Mouse (Mus musculus): ENCODE measurements around the gene Mcu.

Mcu gene

DNA sequence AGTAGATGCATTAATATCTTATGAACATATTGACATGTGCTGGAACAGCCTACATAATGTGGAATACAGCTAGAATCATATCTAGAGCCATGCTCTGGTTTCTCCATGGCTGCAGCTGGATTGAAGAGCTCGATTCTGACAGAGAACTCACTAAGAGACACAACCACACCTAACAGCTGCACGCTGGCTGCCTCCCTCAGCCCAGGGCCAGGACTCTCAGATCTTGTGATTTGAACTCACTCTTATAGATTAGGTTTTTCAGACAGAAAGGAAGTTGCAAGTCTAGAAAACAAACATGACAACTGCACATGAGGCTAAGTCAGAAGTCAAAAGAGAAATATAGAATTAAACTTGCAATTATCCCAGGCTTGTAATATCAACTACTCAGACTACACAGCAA is 45.7 kb downstream of the Mcu start:
- in situ Hi-C loops (cut with MboI, MseI), result no loop called here

DNA sequence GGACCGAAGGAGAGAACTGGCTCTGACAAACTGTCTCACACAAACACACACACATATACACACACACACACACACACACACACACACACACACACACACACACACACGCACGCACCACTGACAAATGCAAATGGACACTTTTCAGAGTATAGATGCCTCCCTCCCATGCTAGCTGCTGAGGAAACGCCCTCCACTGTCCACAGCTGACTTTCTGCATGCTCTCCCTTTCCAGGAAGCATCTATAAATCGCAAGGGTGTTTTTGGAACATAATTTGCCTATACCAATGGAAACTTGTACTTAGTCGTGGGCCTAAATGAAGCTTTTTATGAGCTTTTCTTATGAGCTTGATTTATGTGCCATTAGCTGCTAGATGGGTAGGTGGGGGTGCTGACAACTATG is 46.1 kb downstream of the Mcu start:
- in situ Hi-C loops (cut with MboI, MseI), result no loop called here

DNA sequence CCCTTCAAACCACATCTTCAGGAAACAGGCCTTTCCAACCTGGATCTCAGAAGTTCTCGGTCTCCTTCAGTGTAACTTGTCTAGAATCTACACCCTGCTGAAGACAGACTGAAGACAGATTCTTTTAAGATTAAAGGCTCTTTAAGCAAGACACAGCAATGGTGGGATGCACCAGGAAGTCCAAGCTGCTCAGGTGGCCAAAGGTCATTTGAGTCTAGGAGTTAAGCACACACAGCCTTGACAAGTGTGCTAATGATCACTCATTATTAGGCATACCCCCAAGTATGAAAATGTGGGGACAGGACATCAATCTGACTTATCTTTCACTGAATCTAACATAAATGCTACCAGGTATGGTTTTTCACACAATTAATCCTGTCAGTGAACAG is 47.0 kb downstream of the Mcu start:
- in situ Hi-C loops (cut with MboI, MseI), result no loop called here

DNA sequence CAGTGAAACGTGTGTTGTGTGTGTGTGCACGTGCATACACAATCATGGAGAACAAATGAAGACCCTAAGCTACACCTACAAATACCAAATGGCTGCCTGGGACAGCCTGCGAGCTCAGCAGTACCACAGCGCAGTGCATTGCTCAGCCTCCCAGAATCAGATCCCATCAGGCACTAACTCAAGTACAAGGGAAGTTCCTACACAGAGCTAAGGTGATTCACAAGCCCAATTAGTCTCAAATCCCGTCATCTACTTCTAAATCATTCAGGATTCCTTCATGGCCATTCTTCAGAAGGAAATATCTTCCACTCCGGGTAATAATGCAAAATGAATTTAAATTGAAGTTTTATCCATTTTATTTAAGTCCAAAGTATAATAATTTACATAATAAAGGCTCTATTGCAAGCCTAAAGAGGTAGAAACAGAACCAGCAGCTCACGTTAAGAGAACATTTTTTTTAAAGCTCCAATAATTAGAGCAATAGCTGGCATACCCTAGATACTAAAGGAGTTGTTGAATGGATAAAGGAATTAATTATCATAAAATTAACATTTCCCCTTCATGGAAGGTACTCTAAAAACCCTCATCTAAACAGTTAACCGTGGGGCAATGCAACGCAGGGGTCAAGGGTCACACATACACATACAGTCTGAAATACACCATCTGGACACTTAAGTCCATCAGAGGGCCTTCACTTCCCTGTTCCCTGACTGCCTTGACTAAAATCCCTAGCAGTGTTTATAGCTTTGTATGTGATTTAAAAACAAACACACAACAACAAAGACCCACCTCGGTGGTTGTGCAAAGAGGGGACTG is 47.6 kb downstream of the Mcu start:
- in situ Hi-C loops (cut with MboI, MseI), result no loop called here

DNA sequence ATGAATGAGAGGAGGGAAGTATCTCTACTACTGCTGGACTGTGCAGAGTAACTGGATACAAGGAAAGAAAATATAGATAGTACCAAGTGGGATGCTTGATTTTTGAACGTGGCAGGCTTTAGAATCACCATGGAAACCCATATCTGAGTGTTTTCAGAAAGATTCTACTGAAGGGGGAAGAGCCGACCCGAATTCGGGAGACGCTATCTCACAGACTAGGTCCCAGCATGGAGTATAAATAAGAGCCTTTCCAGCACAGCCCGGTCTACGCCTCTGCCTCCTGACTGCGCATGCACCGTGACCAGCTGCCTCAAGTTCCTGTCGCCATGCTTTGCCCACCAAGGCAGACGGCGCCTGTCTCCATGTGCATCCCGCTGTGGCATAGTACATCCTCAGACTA is 49.5 kb downstream of the Mcu start:
- in situ Hi-C loops (cut with MboI, MseI), result no loop called here

DNA sequence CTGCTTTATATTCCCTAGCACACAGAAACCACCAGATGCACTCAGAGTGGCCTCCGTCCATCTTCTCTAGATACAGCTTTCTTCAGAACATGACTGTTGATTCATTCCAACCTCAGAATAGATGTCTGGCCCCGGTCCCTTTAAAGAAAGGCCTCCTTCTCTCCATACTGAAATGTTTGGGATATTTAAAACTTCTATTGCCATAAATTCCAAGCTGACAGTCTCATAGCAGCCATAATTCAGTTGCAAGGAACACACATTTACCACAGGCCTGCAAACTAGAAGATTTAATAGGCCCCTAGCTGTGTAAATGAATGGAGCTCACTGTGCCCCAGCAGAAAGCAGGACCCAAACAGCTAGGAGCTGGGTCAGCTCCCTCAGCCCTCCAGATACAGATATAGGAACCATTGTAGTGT is 50.5 kb downstream of the Mcu start:
- in situ Hi-C loops (cut with MboI, MseI), result no loop called here

DNA sequence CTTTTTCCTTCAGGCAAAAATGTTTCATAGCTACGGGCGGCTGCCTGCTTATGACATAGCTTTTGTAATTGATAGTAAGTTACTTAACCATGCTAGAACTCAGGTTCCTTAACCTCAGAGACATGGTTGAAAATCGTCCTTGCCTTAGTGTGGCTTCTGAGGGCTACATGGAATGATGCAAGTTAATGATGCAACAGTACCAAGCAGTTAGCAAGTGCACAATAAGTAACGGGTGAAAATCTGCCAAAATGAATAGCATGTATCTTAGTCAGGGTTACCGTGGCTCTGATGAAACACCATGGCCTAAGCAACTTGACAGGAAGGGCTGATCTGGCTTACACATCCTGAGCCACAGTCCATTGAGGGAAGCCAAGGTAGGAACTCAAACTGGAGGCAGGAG is 51.9 kb downstream of the Mcu start:
- in situ Hi-C loops (cut with MboI, MseI), result no loop called here

DNA sequence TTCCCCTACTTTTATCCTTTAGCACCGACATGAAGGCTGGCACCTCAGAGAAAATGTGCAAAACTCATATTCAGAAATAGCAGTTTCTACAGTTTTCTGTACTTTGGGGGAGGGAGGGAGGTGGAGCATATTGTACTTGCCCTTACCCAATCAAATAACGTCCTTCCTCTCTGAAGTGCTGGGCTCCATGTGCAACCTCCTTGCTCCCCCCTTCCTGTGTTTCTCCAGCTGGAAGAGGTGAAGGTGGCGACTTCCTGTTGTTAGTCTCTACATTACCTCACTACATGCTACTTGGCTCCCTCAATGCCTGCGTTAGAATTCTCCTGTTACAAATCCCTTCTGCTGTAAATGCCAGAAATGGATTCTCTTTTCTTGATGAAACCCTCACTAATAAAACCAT is 54.0 kb downstream of the Mcu start:
- in situ Hi-C loops (cut with MboI, MseI), result no loop called here

DNA sequence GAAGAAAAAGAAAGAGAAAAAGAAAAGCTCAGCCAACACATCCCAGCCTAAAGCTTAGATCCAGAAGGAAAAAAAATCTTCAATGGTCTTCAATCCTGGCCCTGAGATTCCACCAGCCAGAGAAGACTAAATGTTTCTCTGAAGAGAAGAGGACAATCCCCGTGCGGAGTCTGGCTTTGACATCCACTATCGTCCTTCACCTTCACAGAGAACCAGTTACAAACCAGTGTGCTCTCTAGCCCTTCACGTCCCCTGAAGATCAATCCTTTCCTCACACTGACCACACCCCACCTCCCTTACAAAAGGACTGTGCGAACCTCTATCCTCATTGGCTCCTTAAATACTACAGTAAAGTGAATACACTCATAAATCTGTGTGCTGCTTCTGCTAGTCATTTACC is 56.4 kb downstream of the Mcu start:
- in situ Hi-C loops (cut with MboI, MseI), result no loop called here

DNA sequence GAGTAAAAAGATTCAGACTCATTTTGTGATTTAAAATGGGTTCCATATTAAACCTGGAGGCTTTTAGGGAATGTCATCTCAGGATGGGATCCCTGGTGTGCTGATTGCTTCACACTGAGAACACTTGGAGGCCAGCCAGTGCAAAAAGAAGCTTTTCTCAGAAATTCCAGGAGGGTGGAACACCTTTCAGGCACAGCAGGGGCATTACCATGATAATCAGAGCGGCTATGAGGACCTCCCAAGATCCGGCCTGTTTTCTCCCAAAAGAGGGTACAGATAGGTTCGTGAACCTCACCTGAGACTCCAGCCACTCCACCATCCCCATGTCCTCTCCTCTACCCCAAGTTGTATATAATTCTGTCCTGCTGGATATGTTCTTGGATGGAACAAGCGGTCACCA is 57.9 kb downstream of the Mcu start:
- in situ Hi-C loops (cut with MboI, MseI), result no loop called here

DNA sequence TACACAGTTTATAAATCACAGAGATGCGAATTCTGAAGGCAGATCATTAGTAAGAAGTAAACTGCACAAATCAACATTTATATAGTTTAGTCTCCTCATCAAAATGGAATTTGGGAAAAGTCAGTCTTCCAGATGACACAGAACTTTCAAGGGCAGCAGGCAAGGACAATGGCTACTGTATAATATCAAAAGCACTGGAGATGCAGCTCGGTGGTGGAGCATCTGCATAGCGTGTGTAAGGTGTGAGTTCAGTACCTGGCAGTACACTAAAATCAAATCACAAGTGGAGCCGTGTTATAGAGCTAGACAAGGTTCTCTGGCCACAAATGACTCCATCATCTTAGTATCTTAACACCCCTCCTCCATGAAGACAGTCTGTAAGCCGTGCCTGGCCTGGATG is 58.3 kb downstream of the Mcu start:
- in situ Hi-C loops (cut with MboI, MseI), result no loop called here

DNA sequence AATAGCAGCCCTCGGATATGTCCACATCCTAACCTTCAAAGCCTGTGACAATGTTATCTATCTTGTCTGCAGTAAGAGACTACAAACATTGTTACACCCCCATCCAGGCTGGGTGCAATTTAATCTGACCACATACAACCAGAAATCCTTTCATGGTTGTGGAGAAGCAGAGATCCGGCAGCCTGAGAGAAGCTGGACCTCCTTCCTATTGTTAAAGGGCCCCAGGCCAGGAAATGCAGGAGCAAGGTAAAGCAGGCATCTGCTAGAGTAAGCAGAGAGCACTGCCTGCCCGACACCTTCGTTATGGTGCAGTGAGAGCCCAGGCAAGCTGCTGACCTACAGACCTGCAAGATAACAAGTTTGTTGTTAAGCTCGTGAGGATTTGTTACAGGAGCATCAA is 60.0 kb downstream of the Mcu start:
- in situ Hi-C loops (cut with MboI, MseI), result no loop called here

DNA sequence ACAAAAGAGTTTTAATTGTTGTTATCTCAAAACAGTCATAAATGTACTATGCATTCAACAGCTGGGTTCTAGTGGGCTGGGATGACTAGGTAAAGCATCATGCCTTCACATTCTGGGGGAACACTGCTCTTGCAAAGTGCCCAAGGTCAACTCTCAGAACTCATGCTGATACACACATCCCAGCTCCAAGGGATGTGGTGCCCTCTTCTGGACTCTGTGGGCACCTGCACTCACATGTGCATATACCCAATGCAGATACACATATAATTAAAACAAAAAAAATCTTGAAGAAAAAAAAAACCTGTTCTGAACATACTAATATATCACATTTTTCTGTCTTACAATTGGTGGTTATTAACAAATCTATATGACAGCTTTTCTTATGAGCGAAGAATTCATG is 62.2 kb downstream of the Mcu start:
- in situ Hi-C loops (cut with MboI, MseI), result no loop called here

DNA sequence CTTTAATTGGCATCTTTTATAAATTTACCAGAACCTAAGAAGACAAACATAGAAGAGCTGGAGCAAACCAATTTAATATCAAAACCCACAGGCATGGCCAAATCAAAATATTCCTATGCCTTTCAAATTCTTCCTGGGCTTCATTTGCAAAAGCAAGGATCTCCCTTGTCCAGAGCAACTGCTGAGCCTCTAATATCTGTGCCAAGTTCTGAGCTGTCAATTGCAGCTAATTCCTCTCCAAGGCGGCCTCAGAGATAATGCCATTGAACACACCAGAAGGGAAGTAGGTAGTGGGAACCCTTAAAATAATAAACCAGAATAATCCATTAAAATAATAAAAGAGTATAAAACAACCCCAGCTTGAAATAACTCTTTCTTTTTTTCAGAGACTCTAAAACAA is 64.0 kb downstream of the Mcu start:
- in situ Hi-C loops (cut with MboI, MseI), result no loop called here

DNA sequence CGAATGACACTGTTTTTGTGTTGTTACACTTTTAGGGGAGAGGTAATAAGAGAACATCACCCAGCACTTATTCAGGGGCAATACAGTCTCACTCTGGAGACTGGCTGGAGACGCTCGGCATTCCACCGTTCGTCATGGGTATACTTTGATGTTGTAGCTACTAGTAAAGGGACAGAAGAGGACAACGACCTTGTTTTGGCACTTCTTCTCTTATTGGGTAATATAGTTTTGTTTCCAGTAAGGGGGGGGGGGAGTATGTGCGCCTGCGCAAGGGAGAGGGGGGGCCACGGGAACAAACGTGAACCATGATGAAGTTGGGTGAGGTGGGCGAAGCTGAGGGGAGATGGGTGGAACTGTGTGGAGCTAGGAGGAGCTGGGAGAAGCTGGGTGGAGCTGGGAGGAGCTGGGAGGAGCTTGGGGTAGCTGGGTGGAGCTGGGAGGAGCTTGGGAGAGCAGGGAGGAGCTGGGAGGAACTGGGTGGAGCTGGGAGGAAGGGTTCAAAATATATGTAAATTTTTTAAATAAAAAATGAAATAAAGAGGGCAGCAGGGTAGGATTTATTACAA is 67.6 kb downstream of the Mcu start:
- in situ Hi-C loops (cut with MboI, MseI), result no loop called here

DNA sequence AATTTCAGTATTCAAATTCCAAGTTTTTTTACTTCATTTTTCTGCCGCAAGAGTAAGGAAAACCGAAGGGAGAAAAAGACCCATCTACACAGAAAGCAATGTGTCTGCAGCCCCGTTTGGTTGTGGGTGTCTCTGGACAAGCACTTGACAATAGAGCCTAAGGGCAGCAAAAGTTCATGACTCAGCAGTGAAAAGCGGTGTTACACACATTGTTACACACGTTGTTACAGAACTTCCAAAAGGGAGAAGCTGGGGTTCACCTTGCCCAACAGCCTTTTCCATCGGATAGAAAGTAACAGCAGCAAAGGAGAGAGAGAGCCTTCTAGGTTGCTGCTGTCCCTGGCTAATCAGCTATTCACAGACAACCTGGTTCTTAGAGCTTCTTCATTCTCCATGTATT is 68.3 kb downstream of the Mcu start:
- in situ Hi-C loops (cut with MboI, MseI), result no loop called here

DNA sequence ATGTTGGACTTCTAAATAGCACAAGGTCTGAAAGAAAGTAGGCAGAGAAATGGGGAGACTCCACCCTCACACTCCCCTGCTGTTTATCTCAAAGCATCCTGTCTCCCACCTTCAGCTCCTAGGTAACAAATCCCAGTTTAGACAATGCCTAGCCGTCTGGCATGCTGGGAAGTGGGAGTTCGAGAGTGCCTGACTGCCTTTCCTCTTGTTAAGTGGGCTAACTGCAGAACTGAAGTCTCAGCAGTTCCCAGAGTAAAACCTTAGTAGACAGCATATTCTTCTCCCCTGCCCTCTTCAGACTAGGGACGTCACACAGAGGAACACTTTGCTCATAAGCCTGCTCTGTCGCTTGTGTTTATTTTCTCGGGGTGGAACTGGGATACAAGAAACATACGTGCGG is 69.1 kb downstream of the Mcu start:
- in situ Hi-C loops (cut with MboI, MseI), result no loop called here

DNA sequence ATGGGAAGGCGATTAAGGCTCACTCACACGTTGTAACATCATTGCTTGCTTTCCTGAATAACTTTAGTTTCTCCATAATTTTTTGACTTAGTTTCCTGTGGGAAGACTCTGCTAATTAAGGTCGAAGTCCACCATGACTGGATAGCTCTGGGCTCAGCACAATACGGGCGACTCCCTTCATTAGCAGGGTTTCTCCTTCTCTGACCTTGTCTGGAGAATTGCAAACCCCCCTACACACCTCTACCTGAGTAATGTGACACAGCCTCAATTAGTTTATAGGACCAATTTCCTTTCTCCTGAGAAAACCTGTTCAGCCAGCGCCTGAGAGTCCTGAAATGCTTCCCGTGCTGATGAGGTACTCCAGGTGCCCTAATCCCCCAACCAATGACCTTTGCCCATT is 71.3 kb downstream of the Mcu start:
- in situ Hi-C loops (cut with MboI, MseI), result no loop called here

DNA sequence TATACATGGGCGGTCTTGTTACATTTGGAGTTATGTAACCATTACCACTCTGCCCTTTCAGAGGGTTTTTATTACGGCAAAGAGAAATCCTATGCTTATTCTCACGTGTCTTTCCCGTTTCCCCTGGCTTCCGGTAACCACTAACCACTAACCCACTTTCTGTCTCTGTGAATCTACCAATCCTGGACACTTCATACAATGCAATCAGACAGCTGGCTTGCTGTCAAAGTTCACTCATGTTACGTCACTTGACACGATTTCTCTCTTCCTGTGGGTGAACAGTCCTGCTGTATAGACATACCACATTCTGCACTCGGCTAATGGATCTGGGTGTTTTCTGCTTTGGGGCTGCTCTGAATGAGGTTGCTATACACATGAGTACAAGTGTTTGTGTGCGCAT is 73.1 kb downstream of the Mcu start:
- in situ Hi-C loops (cut with MboI, MseI), result no loop called here

DNA sequence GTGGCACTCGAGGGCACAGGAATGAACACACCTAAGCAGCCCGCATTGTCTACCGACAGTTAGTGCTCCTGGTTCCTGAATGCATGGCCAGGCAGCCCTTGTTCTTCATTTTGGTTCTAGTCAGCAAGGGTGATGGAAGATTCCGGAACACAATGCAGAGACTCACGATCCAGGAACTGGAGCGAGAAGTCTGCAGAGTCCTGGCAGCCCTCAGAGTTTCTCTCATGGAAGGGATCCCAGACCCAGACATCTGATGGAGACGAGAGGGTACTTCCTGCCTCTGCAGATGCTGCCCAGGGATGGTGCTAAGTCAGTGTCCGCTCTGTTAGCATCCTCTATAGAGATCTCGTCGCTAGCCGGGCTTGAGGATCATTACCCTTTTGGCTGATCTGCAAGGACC is 75.0 kb downstream of the Mcu start:
- in situ Hi-C loops (cut with MboI, MseI), result no loop called here

DNA sequence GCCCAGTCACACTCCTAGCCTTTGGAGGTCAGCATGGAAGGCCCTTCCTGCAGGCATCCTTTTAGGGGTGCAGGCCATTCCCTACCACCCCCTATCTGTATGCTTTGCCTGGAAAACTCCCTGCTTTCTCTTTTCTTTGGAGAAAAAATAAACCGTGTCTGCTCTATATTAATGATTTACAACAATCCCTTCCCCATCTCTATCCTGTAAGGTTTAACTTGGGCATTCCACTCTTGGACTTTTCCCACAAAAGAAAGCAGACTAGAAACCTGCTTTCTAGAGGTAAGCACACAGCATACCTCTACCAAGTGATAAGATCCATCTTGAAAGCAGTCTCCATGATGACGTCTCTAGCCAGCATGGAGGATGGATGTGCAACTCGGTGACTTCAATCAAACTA is 75.9 kb downstream of the Mcu start:
- in situ Hi-C loops (cut with MboI, MseI), result no loop called here

DNA sequence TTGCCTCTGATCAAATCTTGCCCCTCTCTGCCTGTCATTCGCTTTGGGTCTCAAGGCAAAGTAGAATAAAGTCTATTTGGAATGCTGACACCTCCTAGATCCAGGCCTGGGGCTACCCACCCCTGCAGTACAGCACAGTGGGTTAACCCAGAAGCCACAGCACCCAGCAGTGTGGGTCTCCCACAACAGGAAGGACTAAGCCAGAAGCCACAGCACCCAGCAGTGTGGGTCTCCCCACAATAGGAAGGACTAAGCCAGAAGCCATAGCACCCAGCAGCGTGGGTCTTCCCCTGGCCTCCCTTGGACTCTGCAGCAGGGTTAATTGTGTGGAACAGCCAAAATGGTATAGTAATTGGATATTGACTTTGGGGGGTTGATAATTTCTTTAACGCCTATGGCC is 76.4 kb downstream of the Mcu start:
- in situ Hi-C loops (cut with MboI, MseI), result no loop called here

DNA sequence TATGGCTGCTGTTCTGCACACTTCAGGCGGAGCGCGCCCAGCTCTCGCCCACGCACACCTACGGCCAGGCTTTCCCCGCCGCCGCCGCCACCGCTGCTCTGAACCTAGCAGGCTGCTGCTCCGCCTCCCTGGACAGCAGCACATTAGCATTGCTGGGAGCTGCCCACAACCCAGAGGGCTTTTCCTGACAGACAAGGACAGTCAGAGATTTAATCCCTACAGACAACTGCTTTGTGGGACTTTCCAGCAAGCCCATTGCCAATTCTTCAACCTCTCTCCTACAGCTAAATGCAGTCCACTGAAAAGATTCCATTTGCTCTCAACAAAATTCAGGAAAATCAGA is 77.0 kb downstream of the Mcu start:
- in situ Hi-C loops (cut with MboI, MseI), result no loop called here
